Mouse (Mus musculus): Measurements from ENCODE around the gene Rbm8a2. TPM values are rescaled to one million over a fixed set of nuclear protein-coding genes. Genes with fewer than 3 reads are reported as not detected.

Rbm8a2 gene
- polyA plus RNA-seq, 1 experiment: not detected

DNA sequence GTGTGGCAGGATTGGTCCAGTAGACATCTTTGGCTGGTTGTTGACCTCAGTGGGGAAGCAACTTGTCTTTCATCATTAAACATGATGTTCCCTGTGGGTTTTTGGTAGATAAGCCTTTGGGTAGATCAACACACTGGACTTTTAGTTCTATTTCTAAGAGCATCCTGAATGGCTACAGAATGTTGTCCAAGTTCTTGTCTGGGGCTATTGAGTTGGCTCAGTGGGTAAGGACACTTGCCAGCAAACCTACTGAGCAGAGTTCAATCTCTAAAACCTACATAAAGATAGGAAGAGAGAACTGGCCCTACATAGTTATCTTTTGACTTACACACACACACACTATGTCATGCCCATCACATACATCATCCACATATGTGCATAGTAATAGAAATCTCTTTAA is 32.2 kb upstream of the Rbm8a2 start:
- no peak for DNase-seq
- Histone ChIP-seq H3K4me3 (ENCODE audit: control insufficient read depth, insufficient read depth, low read length) (no peak overlapping the region), H3K27ac (ENCODE audit: control insufficient read depth, insufficient read depth, low read length) (no peak overlapping the region), H3K27me3 (ENCODE audit: control insufficient read depth, insufficient read depth, low read length) (no peaks in the 10 kb centered on the region), H3K4me1 (replicated peaks; ENCODE audit: control insufficient read depth, insufficient read depth, low read length) (no peaks in the 10 kb centered on the region), H3K36me3 (ENCODE audit: control insufficient read depth, insufficient read depth, low read length) (no peaks in the 10 kb centered on the region)
- no peak for TF ChIP-seq CTCF (IDR thresholded peaks at IDR 0.05; ENCODE audit: borderline replicate concordance, control insufficient read depth, extremely low read depth, insufficient read depth, low read length, poor library complexity)
- no peak for TF ChIP-seq POLR2A (IDR thresholded peaks at IDR 0.05; ENCODE audit: control insufficient read depth, extremely low read depth, insufficient read depth, low read length, poor library complexity)

DNA sequence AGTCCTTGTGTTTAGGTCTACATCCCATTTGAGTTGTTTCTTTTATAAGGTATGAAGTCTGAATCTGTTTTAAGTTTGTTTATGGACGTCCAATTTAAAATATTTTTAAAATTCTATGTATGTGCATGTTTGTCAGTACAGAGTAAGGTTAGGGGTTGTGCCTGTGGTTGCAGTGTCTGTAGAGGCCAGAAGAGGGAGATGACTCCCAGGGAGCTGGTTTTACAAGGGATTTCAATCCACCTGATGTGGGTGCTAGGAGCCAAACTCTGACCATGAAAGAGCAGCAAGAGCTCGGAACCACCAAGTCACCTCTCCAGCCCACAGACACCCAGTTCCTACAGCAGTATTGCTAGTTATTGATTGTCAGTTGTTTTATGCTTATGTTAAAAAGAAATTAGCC is 29.5 kb upstream of the Rbm8a2 start:
- Histone ChIP-seq H3K36me3 (ENCODE audit: control insufficient read depth, insufficient read depth, low read length) (no peaks in the 10 kb centered on the region), H3K27ac (ENCODE audit: control insufficient read depth, insufficient read depth, low read length) (no peak overlapping the region), H3K4me3 (ENCODE audit: control insufficient read depth, insufficient read depth, low read length) (no peak overlapping the region), H3K4me1 (replicated peaks; ENCODE audit: control insufficient read depth, insufficient read depth, low read length) (no peaks in the 10 kb centered on the region), H3K27me3 (ENCODE audit: control insufficient read depth, insufficient read depth, low read length) (no peaks in the 10 kb centered on the region)
- 92% methylated on average over 2 of the region's 2 CpGs for WGBS
- no peak for DNase-seq
- no peak for TF ChIP-seq CTCF (IDR thresholded peaks at IDR 0.05; ENCODE audit: borderline replicate concordance, control insufficient read depth, extremely low read depth, insufficient read depth, low read length, poor library complexity)
- TF ChIP-seq POLR2A (IDR thresholded peaks at IDR 0.05; ENCODE audit: control insufficient read depth, extremely low read depth, insufficient read depth, low read length, poor library complexity): no peak

DNA sequence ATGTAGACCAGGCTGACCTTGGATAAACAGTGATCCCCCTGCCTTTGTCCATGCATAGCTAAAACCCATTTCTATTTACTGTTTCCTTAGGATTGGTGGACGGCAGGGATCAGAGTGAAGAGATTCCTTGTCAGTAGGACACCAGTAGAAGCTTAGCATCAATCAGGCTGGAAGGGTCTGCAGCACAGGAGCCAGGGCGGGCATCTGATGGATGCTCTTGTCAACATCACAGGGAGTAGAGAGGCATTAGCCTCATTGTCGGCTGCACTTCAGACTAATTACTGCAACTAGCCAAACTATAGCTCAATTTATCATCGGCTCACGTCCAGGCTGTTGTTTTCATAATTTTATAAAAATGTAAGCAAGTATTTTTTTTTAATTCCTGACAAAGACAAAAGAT is 21.7 kb upstream of the Rbm8a2 start:
- DNase-seq: no peak
- 88% methylated on average over 5 of the region's 5 CpGs for WGBS
- Histone ChIP-seq H3K36me3 (ENCODE audit: control insufficient read depth, insufficient read depth, low read length) (no peaks in the 10 kb centered on the region), H3K4me3 (ENCODE audit: control insufficient read depth, insufficient read depth, low read length) (no peak overlapping the region), H3K27me3 (ENCODE audit: control insufficient read depth, insufficient read depth, low read length) (no peaks in the 10 kb centered on the region), H3K4me1 (replicated peaks; ENCODE audit: control insufficient read depth, insufficient read depth, low read length) (no peaks in the 10 kb centered on the region), H3K27ac (ENCODE audit: control insufficient read depth, insufficient read depth, low read length) (no peak overlapping the region)
- TF ChIP-seq CTCF (IDR thresholded peaks at IDR 0.05; ENCODE audit: borderline replicate concordance, control insufficient read depth, extremely low read depth, insufficient read depth, low read length, poor library complexity): no peak
- TF ChIP-seq POLR2A (IDR thresholded peaks at IDR 0.05; ENCODE audit: control insufficient read depth, extremely low read depth, insufficient read depth, low read length, poor library complexity): no peak

DNA sequence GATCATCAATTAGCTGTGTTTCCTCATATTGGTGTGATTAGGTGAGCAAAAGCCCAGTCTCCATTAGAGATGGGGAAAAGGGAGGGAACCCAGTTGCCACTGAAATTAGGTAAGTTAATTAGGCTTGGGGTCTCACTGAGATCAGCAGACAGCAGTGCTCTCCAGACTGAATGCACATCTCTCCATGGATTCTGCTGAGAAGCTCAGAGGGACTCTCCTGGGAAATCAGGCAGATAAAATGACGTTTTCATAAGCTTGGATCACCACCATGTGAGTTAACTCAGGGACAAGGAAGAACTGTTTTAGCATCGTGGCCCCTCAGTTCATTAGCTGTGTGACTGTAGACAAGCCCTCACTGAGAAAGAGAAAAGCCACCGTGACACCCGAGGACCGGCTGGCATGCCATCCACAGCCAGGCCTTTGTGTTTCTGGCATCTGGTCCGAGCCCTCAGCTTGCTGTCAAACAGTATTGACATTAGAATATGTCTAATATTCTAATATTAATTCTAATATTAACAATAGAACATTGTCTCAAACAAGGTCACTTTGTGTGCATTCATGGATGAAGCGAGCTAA is 18.2 kb upstream of the Rbm8a2 start:
- Histone ChIP-seq H3K36me3 (ENCODE audit: control insufficient read depth, insufficient read depth, low read length) (no peaks in the 10 kb centered on the region), H3K27me3 (ENCODE audit: control insufficient read depth, insufficient read depth, low read length) (no peaks in the 10 kb centered on the region), H3K4me1 (replicated peaks; ENCODE audit: control insufficient read depth, insufficient read depth, low read length) (no peaks in the 10 kb centered on the region), H3K27ac (ENCODE audit: control insufficient read depth, insufficient read depth, low read length) (no peak overlapping the region), H3K4me3 (ENCODE audit: control insufficient read depth, insufficient read depth, low read length) (no peak overlapping the region)
- DNase-seq: no peak
- no peak for TF ChIP-seq CTCF (IDR thresholded peaks at IDR 0.05; ENCODE audit: borderline replicate concordance, control insufficient read depth, extremely low read depth, insufficient read depth, low read length, poor library complexity)
- no peak for TF ChIP-seq POLR2A (IDR thresholded peaks at IDR 0.05; ENCODE audit: control insufficient read depth, extremely low read depth, insufficient read depth, low read length, poor library complexity)
- WGBS: 87% methylated on average over 7 of the region's 7 CpGs

DNA sequence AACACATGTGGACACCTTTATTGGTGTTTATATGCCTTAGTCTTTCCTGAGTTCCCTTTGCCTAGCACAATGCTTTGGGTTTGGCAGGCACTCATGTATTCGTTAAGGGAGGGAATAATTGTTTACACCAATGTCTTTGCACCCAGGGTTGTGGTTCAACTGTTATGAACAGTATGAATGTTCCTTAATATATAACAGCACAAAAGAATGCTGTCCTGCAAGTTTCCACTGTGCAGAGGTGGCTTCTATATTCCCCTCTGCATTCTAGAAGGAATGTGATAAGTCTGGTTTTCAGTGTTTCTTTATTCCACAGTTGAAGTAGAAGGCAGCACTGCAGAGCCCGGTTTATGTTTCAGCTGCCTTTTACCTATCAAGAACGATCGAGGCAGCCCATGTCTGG is 10.0 kb upstream of the Rbm8a2 start:
- H3K4me3 ChIP-seq (ENCODE audit: control insufficient read depth, insufficient read depth, low read length): no peak overlapping the region
- WGBS: 89% methylated on average over 4 of the region's 4 CpGs
- H3K27me3 ChIP-seq (ENCODE audit: control insufficient read depth, insufficient read depth, low read length): no peaks in the 10 kb centered on the region
- no peak for DNase-seq
- TF ChIP-seq CTCF (IDR thresholded peaks at IDR 0.05; ENCODE audit: borderline replicate concordance, control insufficient read depth, extremely low read depth, insufficient read depth, low read length, poor library complexity): no peak
- no peak for TF ChIP-seq POLR2A (IDR thresholded peaks at IDR 0.05; ENCODE audit: control insufficient read depth, extremely low read depth, insufficient read depth, low read length, poor library complexity)
- no peaks in the 10 kb centered on the region for H3K36me3 ChIP-seq (ENCODE audit: control insufficient read depth, insufficient read depth, low read length)
- H3K27ac ChIP-seq (ENCODE audit: control insufficient read depth, insufficient read depth, low read length): no peak overlapping the region
- no peaks in the 10 kb centered on the region for H3K4me1 ChIP-seq (replicated peaks; ENCODE audit: control insufficient read depth, insufficient read depth, low read length)

DNA sequence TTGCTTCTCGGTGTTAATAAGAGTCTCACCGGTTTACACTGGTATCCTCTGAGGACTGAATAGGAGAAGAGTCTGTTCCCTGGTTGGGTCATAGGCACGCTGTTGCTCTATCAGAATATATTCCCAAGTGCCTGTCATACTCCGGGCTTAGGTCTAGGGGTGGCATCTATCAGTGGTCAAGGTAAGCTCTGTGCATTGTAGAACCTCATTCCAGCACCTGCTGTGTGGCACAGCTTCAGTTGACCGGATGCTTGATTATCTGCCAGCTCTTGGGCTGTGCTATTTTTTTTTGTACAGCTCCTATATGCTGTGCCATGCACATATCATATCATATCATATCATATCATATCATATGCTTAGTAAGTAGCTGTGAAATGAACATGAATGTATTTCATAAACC is 9.5 kb upstream of the Rbm8a2 start:
- DNase-seq: no peak
- Histone ChIP-seq H3K4me3 (ENCODE audit: control insufficient read depth, insufficient read depth, low read length) (no peak overlapping the region), H3K27ac (ENCODE audit: control insufficient read depth, insufficient read depth, low read length) (no peak overlapping the region), H3K36me3 (ENCODE audit: control insufficient read depth, insufficient read depth, low read length) (no peaks in the 10 kb centered on the region), H3K27me3 (ENCODE audit: control insufficient read depth, insufficient read depth, low read length) (no peaks in the 10 kb centered on the region), H3K4me1 (replicated peaks; ENCODE audit: control insufficient read depth, insufficient read depth, low read length) (no peaks in the 10 kb centered on the region)
- 95% methylated on average over 5 of the region's 5 CpGs for WGBS
- no peak for TF ChIP-seq CTCF (IDR thresholded peaks at IDR 0.05; ENCODE audit: borderline replicate concordance, control insufficient read depth, extremely low read depth, insufficient read depth, low read length, poor library complexity)
- TF ChIP-seq POLR2A (IDR thresholded peaks at IDR 0.05; ENCODE audit: control insufficient read depth, extremely low read depth, insufficient read depth, low read length, poor library complexity): no peak

DNA sequence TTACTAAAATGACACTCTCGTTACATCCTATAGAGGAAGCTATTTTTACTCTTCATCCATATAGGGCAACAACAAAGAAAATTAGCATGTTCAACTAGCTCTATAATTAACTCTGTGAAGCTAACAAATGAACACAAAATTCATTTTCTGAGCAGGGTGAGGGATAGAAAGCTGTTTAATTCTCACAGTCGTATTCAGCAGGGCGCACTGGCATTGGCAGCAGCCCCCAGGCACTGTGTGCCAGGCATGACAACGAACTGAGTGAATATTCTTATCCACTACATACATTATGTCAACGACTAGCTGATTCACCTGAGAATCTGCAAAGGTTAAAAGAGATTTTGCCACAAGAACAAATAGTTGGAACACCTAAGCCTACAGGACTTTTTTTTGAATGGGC is 8.2 kb downstream of the Rbm8a2 start:
- Histone ChIP-seq H3K36me3 (ENCODE audit: control insufficient read depth, insufficient read depth, low read length) (no peaks in the 10 kb centered on the region), H3K27me3 (ENCODE audit: control insufficient read depth, insufficient read depth, low read length) (no peaks in the 10 kb centered on the region), H3K4me3 (ENCODE audit: control insufficient read depth, insufficient read depth, low read length) (no peak overlapping the region), H3K27ac (ENCODE audit: control insufficient read depth, insufficient read depth, low read length) (no peak overlapping the region), H3K4me1 (replicated peaks; ENCODE audit: control insufficient read depth, insufficient read depth, low read length) (no peaks in the 10 kb centered on the region)
- 90% methylated on average over 5 of the region's 5 CpGs for WGBS
- DNase-seq: no peak
- no peak for TF ChIP-seq CTCF (IDR thresholded peaks at IDR 0.05; ENCODE audit: borderline replicate concordance, control insufficient read depth, extremely low read depth, insufficient read depth, low read length, poor library complexity)
- no peak for TF ChIP-seq POLR2A (IDR thresholded peaks at IDR 0.05; ENCODE audit: control insufficient read depth, extremely low read depth, insufficient read depth, low read length, poor library complexity)
